Comparison of ENCODE assay signal across 25 mouse cellular contexts in genomic region chr14:12047637-12048036, GRCm38 (mm10).
A peak's percentile ranks its signal among the peaks of the same experiment; 100 is the strongest.
DNase-seq lines count a peak whose midpoint lies in the region; ATAC-seq and TF ChIP-seq lines count a peak whose summit lies in the region.
"Had no signal": no experiment of that assay in that cellular context is flagged by ENCODE, and none has a peak within 500 bp of the region (broad histone marks: within the 10 kb centered on the region; RNA-seq: fewer than 3 reads in every experiment).

No protein-coding gene starts in this region.

- H3K4me1 ChIP-seq in intestine, embryonic 15.5 days (replicated peaks), result no peaks in the 10 kb centered on the region
- H3K4me1 ChIP-seq in intestine, postnatal 0 days (replicated peaks; ENCODE audit: control insufficient read depth, insufficient read depth, low read length), result no peaks in the 10 kb centered on the region
- no peaks in the 10 kb centered on the region for H3K4me1 ChIP-seq in kidney, embryonic 15.5 days
- peaks cover 4% of the 10 kb centered on the region for H3K4me1 ChIP-seq in liver, adult 2 months (ENCODE audit: control insufficient read depth, insufficient read depth, low read length)
- H3K4me1 ChIP-seq: forebrain, embryonic 10.5 days; forebrain, embryonic 13.5 days; hindbrain, embryonic 10.5 days; hindbrain, embryonic 13.5 days had no signal

- no peak overlapping the region for H3K9ac ChIP-seq in intestine, embryonic 15.5 days
- no peak overlapping the region for H3K9ac ChIP-seq in intestine, postnatal 0 days (ENCODE audit: low read depth, low read length)
- no peak overlapping the region for H3K9ac ChIP-seq in kidney, embryonic 15.5 days
- no peak overlapping the region for H3K9ac ChIP-seq in liver, adult 2 months (ENCODE audit: low read depth, low read length)
- H3K9ac ChIP-seq: forebrain, embryonic 13.5 days; hindbrain, embryonic 13.5 days had no signal

- H3K27me3 ChIP-seq in intestine, embryonic 15.5 days (replicated peaks), result no peaks in the 10 kb centered on the region
- no peaks in the 10 kb centered on the region for H3K27me3 ChIP-seq in intestine, postnatal 0 days (replicated peaks; ENCODE audit: control insufficient read depth, insufficient read depth, low read length)
- no peaks in the 10 kb centered on the region for H3K27me3 ChIP-seq in kidney, embryonic 15.5 days
- H3K27me3 ChIP-seq in liver, adult 2 months (ENCODE audit: control insufficient read depth, insufficient read depth, low read length), result no peaks in the 10 kb centered on the region
- H3K27me3 ChIP-seq: CH12.LX; forebrain, embryonic 13.5 days; hindbrain, embryonic 13.5 days; Patski had no signal

- H3K4me3 ChIP-seq in intestine, embryonic 15.5 days (replicated peaks), result no peak overlapping the region
- no peak overlapping the region for H3K4me3 ChIP-seq in intestine, postnatal 0 days (ENCODE audit: low read depth, low read length)
- no peak overlapping the region for H3K4me3 ChIP-seq in kidney, embryonic 15.5 days (replicated peaks)
- H3K4me3 ChIP-seq in liver, adult 2 months (ENCODE audit: insufficient read depth, low read depth, low read length), result no peak overlapping the region
- H3K4me3 ChIP-seq: forebrain, embryonic 10.5 days; forebrain, embryonic 13.5 days; hindbrain, embryonic 10.5 days; hindbrain, embryonic 13.5 days had no signal

- ATAC-seq in intestine, embryonic 15.5 days, result peak; percentile 62
- ATAC-seq in intestine, postnatal 0 days, result no peak
- no peak for ATAC-seq in kidney, embryonic 15.5 days (replicated peaks; ENCODE audit: low FRiP score)
- ATAC-seq: forebrain, embryonic 13.5 days; forebrain, embryonic 16.5 days; hindbrain, embryonic 16.5 days; Patski had no signal

- H3K9me3 ChIP-seq in intestine, embryonic 15.5 days, result no peaks in the 10 kb centered on the region
- H3K9me3 ChIP-seq in intestine, postnatal 0 days (ENCODE audit: control insufficient read depth), result no peaks in the 10 kb centered on the region
- no peaks in the 10 kb centered on the region for H3K9me3 ChIP-seq in kidney, embryonic 15.5 days (replicated peaks)
- H3K9me3 ChIP-seq: forebrain, embryonic 10.5 days; forebrain, embryonic 13.5 days; G1E; hindbrain, embryonic 13.5 days had no signal

- DNase-seq in kidney, adult 9 months, result peak; percentile 48
- DNase-seq in liver, adult 2 months (ENCODE audit: extremely low read depth, low read depth, low spot score), result peak; percentile 43
- DNase-seq in liver, result no peak
- DNase-seq: adrenal gland, postnatal 10 days; adrenal gland, postnatal 36 days; B cell, adult 2 months; cerebellum, adult 18-20 months; cerebellum, adult 9-10 months; cerebellum, postnatal 14 days; gastrocnemius, postnatal 10 days; gastrocnemius, postnatal 36 days; heart, postnatal 36 days had no signal

- H3K27ac ChIP-seq in intestine, embryonic 15.5 days, result no peak overlapping the region
- no peak overlapping the region for H3K27ac ChIP-seq in intestine, postnatal 0 days (ENCODE audit: low read depth, low read length)
- no peak overlapping the region for H3K27ac ChIP-seq in kidney, embryonic 15.5 days
- no peak overlapping the region for H3K27ac ChIP-seq in liver, adult 2 months (replicated peaks; ENCODE audit: insufficient read depth, low read depth, low read length)
- H3K27ac ChIP-seq: forebrain, embryonic 10.5 days; forebrain, embryonic 13.5 days; hindbrain, embryonic 10.5 days; hindbrain, embryonic 13.5 days had no signal

- no peak for TF ChIP-seq POLR2A in liver, adult 2 months (IDR thresholded peaks at IDR 0.05; ENCODE audit: extremely low read depth, insufficient read depth, low read length)

- no peak overlapping the region for H3K4me2 ChIP-seq in intestine, embryonic 15.5 days (replicated peaks)
- H3K4me2 ChIP-seq in intestine, postnatal 0 days (replicated peaks; ENCODE audit: low read depth), result no peak overlapping the region
- no peak overlapping the region for H3K4me2 ChIP-seq in kidney, embryonic 15.5 days
- H3K4me2 ChIP-seq: forebrain, embryonic 13.5 days; heart, embryonic 11.5 days; hindbrain, embryonic 13.5 days had no signal

- no peaks in the 10 kb centered on the region for H3K79me2 ChIP-seq in liver, adult 2 months (ENCODE audit: control insufficient read depth, insufficient read depth, low read length)

- H3K36me3 ChIP-seq in intestine, embryonic 15.5 days, result no peaks in the 10 kb centered on the region
- H3K36me3 ChIP-seq in intestine, postnatal 0 days (ENCODE audit: control insufficient read depth, insufficient read depth), result no peaks in the 10 kb centered on the region
- H3K36me3 ChIP-seq in kidney, embryonic 15.5 days, result no peaks in the 10 kb centered on the region
- H3K36me3 ChIP-seq in liver, adult 2 months (ENCODE audit: control insufficient read depth, insufficient read depth, low read length), result no peaks in the 10 kb centered on the region
- H3K36me3 ChIP-seq: forebrain, embryonic 10.5 days; G1E; hindbrain, embryonic 10.5 days; hindbrain, embryonic 13.5 days had no signal

- no peak for TF ChIP-seq CTCF in intestine, postnatal 0 days (IDR thresholded peaks at IDR 0.05; ENCODE audit: low read depth)
- no peak for TF ChIP-seq CTCF in liver, adult 2 months (IDR thresholded peaks at IDR 0.05; ENCODE audit: low read depth, low read length)

- 74% methylated on average over 4 of the region's 4 CpGs for WGBS in intestine, embryonic 15.5 days
- 53% methylated on average over 4 of the region's 4 CpGs for WGBS in intestine, postnatal 0 days
- WGBS in kidney, embryonic 15.5 days, result 87% methylated on average over 4 of the region's 4 CpGs
- WGBS in liver, adult 2 months, result 36% methylated on average over 4 of the region's 4 CpGs
